Mouse (Mus musculus) G1E (cell line): ENCODE data around the gene Prdx2.

Source experiments
- CTCF ChIP-seq: IDR thresholded peaks from 2 replicates; pipeline ENCODE4 v1.5.1; 2012; ENCODE audit warnings: low read depth, low read length, inconsistent platforms, mixed read lengths
- GATA1 ChIP-seq: IDR thresholded peaks from 2 replicates; pipeline ENCODE4 v1.6.1; 2012; ENCODE audit warnings: borderline replicate concordance, low read length, inconsistent platforms, mixed read lengths
- POLR2AphosphoS5 ChIP-seq: IDR thresholded peaks from 2 replicates; pipeline ENCODE4 v1.6.1; 2012; ENCODE audit warnings: low read depth, low read length, inconsistent platforms; ENCODE audit not compliant: insufficient replicate concordance
- TAL1 ChIP-seq: conservative IDR thresholded peaks from 2 replicates; pipeline ENCODE4 v1.6.1; 2012; ENCODE audit warnings: low read depth, low read length, inconsistent platforms, mixed read lengths

- TF ChIP-seq CTCF (no peak), POLR2AphosphoS5 (no peak), TAL1 (no peak), GATA1 (no peak)
Measured at GRCm38 (mm10) chr8:84945235-84945632, 24.2 kb upstream of the Prdx2 start.
